Mouse (Mus musculus) right cerebral cortex, adult 2 months (tissue): ENCODE results near the gene Foxn3.

Source experiments
- DNase-seq, 2 experiments: peaks; one replicate each; pipeline ENCODE4 v3.0.0; 2021 to 2022; ENCODE audit warnings: low spot score in 2 of 2

The Foxn3 gene

DNA sequence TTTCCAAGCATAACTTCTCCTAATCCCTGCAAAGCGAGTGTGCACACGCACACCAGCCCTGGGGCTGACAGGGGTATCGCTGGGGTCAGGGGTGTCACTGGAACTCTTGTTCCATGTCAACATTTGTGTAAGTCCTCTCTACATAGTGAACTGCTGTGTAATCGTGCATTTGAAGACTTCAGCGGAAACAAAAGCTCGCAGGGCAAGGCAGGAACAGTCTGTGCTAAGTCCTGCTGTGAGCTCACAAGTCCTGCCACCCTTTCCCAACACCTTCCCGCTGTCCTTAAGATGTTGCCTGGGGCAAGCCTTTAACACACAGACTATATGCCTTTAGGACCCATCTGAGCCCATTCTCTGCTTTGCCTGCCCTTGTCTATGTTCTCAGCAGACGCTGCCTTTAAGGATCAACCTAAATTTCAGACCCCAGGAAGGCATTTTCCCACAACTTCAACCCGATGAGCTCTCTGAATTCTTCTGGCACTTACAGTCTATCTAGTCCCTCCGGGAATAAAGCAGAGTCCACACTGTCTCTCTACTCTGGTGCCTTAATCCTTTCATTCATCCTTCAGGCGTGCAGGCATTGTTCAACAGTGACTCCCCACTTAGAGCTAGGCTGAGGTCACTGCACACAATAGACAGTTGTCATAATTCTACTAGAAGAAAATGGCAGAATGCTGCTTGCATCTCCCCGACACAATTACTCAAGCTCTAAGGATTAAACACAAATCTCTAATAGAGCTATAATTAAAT lies 264.4 kb downstream of the Foxn3 start:
- DNase-seq, result no peak

DNA sequence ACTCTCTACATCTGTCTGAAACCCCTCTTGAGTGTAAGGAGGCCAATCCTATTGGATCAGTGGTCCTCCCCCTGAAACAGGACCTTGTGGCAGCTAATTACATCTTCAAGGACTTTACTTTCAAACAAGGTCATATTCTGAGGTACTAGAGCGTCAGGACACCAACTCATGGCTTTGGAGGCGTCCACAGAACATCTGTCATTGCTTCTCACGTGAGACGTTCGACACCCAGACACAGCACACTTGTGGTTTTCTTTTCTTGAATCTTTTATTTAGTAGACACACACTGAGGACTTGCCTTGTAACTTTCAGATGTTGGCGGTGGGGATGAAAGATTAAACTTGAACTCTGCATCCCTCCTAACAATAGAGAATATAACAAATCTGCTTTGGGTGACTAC lies 265.1 kb downstream of the Foxn3 start:
- no peak for DNase-seq

DNA sequence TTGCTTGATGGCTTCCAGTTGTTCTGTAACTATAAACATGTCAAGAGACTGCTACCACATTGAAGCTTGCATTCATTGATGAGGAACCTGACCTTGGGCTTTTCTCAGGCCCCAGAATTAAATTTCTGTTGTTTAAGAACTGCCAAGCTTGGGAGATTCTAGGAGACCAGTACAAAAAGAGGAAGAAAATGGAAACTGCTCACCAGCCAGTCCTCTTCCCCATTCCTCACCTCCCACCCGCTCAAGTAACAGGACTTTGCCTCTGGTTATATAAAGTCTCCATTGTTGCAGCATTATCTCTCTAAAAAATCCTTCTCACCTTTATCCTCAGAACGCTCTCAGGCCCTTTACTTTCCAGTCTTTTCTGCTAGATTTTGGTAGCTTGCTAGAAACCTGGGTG lies 265.6 kb downstream of the Foxn3 start:
- DNase-seq, result no peak

DNA sequence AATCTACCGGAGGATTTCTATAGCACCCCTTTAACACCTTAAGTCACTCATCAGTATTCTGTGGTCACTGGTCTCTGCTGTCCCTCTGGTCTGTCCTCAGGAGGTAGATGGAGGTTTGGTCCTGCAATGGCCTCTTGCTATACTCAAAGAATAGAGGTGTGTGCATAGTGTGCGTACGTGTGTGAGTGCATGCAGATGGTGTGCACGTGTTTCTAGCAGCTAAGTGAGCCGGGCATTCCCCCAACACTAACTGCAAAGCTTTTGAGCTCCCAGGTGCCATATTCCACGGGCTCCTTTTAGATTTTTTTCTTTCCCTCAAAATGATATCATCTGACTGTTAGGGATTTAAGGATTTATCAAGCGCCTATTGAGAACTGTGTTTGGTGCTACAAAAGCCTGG lies 269.9 kb downstream of the Foxn3 start:
- DNase-seq, result no peak

DNA sequence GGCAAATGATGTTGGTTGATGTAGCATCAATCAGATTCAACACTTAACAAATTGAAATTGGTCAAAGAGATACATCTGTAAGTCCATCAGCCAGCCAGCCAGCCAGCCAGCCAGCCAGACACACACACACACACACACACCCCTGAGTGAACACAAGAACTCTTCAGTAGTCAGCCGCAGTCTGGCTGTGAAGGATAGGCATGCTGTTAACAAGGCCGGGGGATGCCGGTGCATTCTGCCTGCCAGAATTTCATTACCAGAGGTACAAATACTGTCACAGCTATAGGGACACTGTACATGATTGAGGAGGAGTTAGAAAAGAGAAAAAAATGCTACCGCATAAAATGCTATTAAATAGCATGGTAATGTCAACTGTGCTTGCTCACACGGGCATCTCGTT lies 271.2 kb downstream of the Foxn3 start:
- DNase-seq, result no peak

DNA sequence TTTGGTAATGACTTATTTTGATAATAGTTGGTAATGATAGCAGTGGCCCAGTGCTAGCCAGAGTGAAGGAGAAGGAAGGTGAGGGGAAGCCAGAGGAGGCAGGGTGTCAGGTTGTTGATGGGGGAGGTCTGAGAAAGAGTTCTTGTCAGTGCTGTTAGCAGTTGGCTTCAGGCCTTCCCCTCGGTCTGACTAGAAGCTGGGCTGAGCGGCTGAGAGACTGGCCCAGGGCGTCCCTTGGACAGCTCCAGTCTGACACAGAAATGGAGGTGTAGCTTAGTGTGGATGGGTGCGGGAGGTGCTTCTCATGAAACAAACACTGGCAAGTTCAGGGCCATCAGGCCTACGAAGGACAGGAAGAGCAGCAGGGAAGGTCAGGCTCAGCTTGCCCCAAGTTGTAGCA lies 276.3 kb downstream of the Foxn3 start:
- no peak for DNase-seq

DNA sequence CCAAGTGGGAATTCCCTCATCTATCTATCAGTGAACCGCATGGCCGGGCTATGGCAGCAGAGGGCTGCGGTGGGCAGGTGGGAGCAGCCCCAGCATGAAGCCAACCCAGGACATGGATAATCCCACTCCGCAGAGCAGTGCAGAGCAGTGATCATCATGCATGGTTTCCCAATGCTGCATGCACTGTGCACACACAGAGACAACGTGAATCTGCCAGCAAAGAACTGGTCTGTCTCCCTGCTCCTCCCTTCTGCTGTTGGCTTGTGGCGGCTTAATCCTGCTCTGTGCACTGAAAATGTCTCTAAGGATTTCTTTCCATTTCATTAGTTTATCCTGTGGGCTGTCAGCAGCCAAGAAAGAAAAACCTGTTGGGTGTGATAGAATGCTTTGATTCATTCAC lies 276.7 kb downstream of the Foxn3 start:
- DNase-seq, result no peak

DNA sequence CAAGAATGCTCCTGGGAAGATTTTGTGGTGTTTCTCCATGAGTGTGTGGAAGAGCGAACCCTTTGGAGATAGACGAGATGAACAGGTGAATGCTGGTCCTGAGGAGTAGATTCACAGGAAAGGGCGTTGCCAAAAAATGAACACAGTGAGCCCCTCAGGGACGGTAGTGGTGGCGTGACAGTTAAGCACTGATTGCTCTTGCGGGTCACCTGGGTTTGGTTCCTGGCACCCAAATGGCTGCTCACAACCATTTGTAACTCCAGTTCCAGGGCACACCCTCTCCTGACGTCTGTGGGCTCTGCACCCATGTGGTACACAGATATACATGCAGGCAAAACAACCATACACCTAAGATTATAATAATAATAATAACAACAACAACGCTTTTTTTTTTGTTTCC lies 277.7 kb downstream of the Foxn3 start:
- no peak for DNase-seq

DNA sequence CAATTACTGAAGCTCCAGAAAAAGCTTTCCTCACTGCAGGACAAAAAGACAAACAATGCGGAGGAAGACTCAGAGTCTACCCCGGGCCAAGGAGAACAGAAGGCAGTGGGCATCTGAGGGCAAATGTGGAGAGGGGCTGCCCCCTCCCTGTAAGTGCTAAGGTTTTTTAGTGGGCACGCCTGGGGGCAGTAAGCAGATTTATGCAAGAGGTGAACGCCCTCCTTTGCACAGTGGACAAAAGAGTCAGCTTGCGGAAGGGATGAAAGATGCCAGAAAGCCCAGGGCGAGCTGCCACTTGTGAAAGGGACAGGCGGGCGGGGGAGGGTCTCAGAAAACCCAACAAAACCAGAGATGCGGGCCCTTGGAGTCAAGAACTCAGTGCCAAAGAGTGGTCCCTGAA lies 278.2 kb downstream of the Foxn3 start:
- DNase-seq, result no peak

DNA sequence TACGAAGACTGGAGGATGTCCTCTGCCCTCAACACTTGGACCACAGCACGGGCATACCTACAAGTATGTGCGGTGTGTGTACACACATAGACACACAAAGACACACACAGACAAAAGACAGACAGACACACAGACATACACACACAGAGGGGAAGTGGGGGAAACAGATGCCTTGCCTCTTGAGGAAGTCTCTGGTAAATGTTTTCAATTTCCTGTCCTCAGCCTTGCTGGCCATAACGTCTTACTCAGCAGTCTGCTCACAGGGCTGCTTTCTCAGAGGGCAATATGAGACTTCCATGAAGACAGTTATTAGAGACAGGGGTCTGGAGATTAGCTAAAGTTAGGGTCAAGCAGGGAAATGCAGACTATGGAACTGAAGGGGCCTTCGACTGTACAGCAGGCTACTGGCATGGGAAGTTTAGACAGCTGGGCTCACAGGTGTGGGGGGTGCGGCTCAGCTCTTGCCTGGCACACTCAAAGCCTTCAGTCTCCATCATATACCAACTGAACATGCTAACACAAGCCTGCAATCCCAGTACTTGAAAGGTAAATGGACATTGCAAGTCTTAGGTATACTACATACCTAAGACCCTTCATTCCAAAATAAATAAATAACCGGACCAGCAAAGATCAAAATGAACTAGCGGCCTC lies 278.8 kb downstream of the Foxn3 start:
- no peak for DNase-seq

DNA sequence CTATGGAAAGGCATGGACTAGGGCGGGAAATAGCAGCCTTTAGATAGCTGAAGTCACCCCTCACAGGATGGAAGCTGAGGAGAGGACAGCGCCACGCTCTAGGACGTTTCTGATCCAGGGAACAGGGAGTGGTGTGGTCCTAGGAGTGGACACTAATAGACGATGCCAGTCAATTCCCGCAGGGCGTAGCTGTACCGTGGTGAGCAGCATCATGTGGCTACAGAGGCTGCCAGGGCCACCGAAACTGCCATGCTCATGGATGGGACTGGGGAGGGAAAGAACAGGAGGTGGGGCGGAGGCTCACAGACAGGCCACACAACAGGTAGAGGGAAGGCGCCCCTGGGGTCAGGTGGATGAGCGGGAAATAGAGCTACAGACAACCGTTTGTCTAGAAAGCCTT lies 282.6 kb downstream of the Foxn3 start:
- DNase-seq, result no peak

DNA sequence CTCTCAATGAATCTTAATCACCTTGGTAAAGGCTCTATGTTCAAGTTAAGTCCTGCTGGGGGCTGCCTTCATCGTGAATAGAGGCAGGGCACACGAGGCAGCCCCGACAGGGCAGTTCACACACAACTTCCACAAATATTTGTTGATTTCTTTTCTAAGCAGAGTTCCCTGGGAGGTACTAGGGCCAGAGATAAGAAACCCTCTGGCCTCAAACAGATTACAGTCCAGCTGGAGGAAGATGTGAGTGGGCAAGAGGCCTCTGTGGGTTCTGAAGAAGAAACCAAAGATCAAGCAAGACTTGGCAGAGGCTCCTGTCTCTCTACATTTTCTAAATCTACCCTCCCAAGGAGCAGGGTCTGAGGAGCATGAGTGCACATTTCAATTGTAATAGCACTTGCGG lies 283.1 kb downstream of the Foxn3 start:
- DNase-seq, result no peak

DNA sequence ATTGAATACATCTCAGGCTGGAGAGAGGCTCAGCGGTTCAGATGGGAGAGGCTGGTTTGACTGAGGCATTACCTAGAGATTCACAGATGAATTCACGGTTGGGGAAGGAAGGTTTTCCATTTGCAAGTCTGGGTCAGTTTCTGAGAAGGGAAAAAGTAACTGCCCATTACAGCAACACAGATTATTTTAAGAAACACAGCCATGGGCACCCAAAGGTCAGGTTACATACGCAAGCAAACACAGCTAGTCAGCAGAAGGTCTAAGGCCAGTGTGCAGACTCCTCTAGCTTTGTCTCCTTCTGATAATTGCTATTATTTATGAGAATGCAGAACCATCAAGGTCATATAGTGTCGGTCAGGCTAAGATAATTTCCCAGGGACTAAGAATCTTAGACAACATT lies 284.0 kb downstream of the Foxn3 start:
- no peak for DNase-seq

DNA sequence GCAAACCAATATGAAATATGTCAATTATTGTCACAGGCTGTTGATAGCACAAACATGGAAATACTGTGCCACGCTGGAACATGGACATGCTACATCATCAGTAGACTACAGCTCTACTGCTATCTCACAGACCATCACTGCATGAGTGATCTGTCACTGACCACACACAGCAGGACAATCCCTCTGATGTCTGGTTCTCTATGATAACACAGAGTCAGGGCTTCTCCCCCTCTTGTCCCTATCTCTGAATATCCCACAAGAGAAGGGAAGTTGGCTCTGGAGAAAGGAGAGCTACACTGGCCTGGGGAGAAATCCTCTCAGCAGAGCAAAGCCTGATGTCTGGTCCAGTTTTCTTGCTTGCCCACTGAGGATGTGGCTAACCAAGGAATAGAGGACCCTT lies 288.8 kb downstream of the Foxn3 start:
- no peak for DNase-seq

DNA sequence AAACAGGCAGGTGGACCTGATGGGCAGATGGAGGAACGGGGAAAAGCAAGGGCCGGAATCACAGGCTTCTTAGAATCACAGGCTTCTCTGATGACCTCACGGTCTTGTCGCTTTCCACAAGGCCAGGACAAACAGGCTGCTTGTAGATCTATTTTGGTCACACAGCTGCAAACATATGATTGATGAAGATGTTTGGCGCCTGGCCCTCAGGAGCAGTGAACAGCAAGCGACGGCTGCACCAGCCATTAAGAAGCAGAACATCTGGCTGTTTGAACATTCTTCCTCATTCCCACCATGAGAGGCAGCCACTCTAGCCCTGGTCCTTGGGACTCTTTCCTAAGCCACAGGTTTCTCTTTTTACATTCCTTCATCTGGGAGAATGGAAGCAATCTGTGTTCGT lies 294.0 kb downstream of the Foxn3 start:
- DNase-seq, result no peak

DNA sequence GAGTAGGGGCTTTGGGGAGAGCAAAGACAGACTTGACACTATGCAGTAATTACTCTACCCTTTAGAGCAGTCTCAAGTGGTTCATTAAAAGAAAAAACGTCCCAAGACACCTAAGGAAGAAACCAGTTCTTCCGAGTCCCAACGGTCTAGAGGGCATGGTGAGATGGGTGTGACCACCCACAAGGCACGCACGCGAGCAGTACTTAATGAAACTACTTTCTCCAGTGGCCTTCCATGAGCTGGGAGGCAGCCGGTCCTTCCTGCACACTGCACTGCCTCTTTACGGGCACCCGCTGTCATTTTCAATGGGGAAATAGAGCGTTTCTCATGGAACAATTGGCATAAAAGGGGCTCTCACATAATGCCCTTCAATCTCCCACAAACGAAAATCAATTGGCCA lies 294.4 kb downstream of the Foxn3 start:
- DNase-seq, result no peak

DNA sequence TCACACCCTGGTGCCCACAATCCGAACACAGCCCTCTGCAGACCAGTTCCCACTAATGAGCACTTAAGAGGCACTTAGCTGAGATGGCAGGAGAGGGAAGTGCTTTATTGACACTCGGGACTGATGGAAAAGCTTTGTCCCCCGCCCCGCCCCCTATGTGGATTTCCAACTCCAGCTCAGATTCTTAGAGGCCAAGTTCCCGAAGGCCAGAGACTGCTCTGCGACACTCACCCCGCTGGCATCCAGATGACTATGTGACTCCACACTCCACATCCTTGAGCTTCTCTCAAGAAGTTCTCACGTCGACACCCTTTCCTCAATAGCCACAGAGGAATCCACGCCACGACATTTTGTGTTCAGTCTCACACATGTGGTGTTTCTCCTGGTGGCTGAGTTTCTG lies 295.6 kb downstream of the Foxn3 start:
- DNase-seq, result no peak

DNA sequence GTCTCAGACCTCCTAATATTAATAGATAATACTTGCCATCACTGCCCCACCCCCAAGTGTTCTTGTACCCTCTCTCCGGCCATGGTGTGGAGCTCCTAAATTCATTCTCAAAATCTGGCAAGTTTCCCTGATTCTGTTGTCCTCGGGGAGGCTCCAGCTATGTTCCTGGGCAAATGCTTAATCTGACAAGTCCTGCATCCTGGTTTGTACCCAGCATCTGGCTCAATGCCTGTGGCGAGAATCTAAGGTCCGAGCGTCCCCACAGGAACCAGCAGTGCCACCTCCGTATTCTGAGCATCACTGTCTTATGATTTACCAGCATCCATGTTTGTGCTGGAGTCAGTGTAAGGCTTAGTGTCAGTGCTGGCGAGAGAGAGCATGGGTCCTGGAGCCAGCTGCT lies 296.9 kb downstream of the Foxn3 start:
- no peak for DNase-seq

DNA sequence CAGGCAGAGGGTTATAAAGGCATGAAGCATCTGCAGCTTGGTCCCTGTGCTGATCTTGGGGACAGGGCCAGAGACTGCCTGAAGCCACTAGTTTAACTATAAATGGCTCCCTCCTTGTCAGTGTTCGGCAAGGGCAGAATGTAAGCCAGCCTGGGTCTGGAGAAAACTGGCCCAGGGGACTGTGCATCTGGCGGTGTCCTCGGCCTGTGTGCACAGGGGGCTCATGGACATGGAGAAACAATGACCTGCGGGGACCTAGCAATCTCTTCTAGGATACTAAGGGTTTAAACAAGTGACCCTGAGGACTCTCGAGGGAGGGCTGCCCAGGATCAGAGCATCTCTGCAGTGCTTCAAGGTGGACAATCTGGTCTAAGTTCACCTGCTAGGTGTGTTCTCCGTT lies 297.6 kb downstream of the Foxn3 start:
- no peak for DNase-seq

DNA sequence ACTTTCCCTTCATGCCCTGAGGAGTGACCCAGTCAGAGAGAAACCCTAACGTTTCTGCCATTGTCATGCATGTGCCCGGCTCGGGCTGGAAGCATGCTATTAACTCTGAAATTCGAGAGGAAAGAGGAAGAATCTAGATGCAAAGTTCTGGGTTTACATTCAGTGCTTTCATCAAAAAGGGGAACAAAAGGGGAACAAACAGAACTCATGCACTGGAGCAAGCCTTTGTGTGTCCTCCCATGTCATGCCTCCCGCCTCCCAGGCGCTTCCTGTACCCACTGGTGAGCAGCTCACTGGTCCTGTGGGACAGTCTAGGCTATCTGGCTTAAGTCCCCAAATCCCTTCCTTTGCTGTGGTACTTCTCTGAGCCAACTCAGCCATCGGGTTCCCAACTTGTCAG lies 299.0 kb downstream of the Foxn3 start:
- no peak for DNase-seq

DNA sequence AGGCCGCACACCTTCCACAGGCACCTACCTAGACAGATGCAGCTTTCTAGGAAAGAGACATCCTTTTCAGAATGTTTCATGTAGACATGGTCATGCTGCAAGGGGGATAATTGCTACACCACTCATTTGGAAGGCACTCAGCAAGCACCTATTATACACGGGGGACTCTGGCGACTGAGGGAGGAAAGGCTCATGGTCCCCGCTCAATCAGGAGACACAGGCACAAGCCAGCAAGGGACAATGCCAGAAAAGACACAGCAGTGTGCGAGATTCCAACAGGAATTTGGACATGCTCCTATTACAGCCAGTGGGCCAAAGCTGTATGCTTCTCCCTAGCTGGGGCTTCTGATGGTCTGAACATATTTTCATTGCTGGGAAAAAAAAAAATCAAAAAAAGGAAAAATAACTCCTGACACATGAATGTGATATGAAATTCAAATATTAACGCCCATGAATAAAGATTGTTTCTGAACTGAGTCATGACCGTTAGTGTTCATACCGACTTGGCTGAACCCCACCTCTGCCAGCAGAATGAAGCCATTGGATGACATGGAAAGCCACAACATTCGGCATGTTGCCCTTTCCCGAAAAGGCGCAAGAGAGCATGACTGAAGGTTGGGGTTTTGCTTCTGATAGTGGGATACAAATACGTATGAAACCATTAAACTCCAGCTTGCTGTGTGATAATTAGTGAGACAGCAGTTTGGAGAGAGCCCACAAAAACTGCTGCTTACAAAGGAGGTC lies 299.6 kb downstream of the Foxn3 start:
- no peak for DNase-seq

DNA sequence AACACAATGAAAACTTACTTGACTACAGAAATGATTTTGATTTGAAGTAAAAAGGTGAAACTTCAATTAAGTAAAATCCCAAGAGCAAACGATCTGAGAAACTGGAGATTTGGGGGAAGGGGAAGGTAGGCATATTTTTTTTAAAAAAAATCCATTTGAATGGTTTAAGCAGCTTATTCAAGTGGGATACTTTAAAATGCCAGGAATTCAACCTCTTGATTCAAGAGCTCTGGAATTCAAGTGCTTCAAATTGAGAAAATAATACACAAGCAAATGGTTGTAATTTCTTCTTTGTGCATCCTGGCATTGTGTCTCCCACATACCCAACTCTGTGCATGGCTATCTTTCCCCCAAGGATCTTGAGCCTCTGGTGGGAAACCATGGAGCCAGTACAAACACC lies 300.5 kb downstream of the Foxn3 start:
- no peak for DNase-seq

DNA sequence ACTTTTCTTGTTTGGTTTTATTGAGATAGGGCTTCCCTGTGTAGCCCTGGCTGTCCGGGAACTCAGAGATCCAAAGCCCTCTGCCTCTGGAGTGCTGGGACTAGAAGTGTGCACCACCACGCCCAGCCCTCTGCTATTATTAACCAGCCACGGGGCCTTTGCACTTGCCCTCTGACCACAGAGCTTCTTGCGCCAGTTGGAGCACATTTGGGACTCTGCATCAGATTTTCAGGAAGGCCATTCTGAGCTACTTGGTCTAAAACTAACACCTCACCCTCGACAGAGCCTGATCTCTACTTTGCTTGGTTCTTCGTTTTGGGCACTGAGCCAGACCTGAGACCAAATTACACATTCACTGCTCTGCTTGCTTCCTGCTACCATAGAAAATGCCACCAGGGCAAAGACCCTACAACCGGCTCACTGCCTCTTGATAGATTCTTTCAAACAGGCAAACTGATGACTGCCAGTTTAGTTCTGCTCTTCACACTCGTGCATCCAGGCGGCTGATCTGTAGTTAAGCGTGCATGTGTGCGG lies 301.2 kb downstream of the Foxn3 start:
- no peak for DNase-seq
